Mouse (Mus musculus) bone marrow macrophage, adult 2 months (primary cell): ENCODE data around the gene Fnbp1.

Experiments used
- CTCF ChIP-seq: IDR thresholded peaks from 2 replicates; pipeline ENCODE4 v1.5.1; 2012; ENCODE audit warnings: low read depth, mild to moderate bottlenecking, low read length, moderate library complexity
- POLR2A ChIP-seq: IDR thresholded peaks from 2 replicates; pipeline ENCODE4 v1.6.1; 2012; ENCODE audit warnings: mild to moderate bottlenecking, low read depth, low read length, borderline replicate concordance

- TF ChIP-seq POLR2A (no peak), CTCF (no peak)
Measured at GRCm38 (mm10) chr2:31125156-31125555, 16.7 kb downstream of the Fnbp1 start.
